Mouse (Mus musculus) G1E (cell line): ENCODE measurements around the gene Trpc5os. TPM values are rescaled to one million over a fixed set of nuclear protein-coding genes. Genes with fewer than 3 reads are reported as not detected.

Source experiments
- ATAC-seq: 2 replicates; pipeline ENCODE4 v1.8.0; 2016; ENCODE audit warnings: mild to moderate bottlenecking; ENCODE audit not compliant: insufficient number of reproducible peaks, poor library complexity, low FRiP score, severe bottlenecking; ENCODE audit errors: extremely low read depth
- DNase-seq: peaks from one replicate; pipeline ENCODE4 v3.0.0; 2012; ENCODE audit warnings: low spot score
- H3K27me3 ChIP-seq: 2 replicates; pipeline ENCODE4 v1.6.1; 2012; ENCODE audit warnings: mild to moderate bottlenecking, low read length, inconsistent platforms; ENCODE audit not compliant: insufficient read depth
- H3K36me3 ChIP-seq: replicated peaks from 2 replicates; pipeline ENCODE3; 2012; ENCODE audit warnings: mild to moderate bottlenecking, inconsistent platforms
- H3K4me1 ChIP-seq: 2 replicates; pipeline ENCODE4 v1.6.1; 2012; ENCODE audit warnings: low read depth, low read length, inconsistent platforms, mixed read lengths; ENCODE audit not compliant: insufficient read depth
- H3K4me3 ChIP-seq: 2 replicates; pipeline ENCODE4 v1.5.1; 2012; ENCODE audit warnings: low read depth, mild to moderate bottlenecking, inconsistent platforms, low read length, moderate library complexity, mixed read lengths
- H3K9me3 ChIP-seq: replicated peaks from 2 replicates; pipeline ENCODE4 v1.6.1; 2012; ENCODE audit warnings: inconsistent platforms
- CTCF ChIP-seq: IDR thresholded peaks from 2 replicates; pipeline ENCODE4 v1.5.1; 2012; ENCODE audit warnings: low read depth, low read length, inconsistent platforms, mixed read lengths
- GATA1 ChIP-seq: IDR thresholded peaks from 2 replicates; pipeline ENCODE4 v1.6.1; 2012; ENCODE audit warnings: borderline replicate concordance, low read length, inconsistent platforms, mixed read lengths
- GATA2 ChIP-seq: IDR thresholded peaks from 2 replicates; pipeline ENCODE4 v1.6.1; 2012; ENCODE audit warnings: low read depth, low read length, inconsistent platforms, borderline replicate concordance
- POLR2AphosphoS5 ChIP-seq: IDR thresholded peaks from 2 replicates; pipeline ENCODE4 v1.6.1; 2012; ENCODE audit warnings: low read depth, low read length, inconsistent platforms; ENCODE audit not compliant: insufficient replicate concordance
- TAL1 ChIP-seq: conservative IDR thresholded peaks from 2 replicates; pipeline ENCODE4 v1.6.1; 2012; ENCODE audit warnings: low read depth, low read length, inconsistent platforms, mixed read lengths
- polyA plus RNA-seq: library from polyadenylated mRNA; stranded (reverse); fragments of >175 nt; gene quantifications from 2 replicates; pipeline ENCODE4 v1.2.3, GENCODE M21; 2012
- total RNA-seq, 2 experiments: library from RNA; stranded (forward) in 1 of 2; stranded (reverse) in 1 of 2; fragments of 200-1000 nt in 1 of 2; fragments of >200 nt in 1 of 2; fragmentation: Nextera tagmentation in 1 of 2; gene quantifications; 2 replicates each; pipeline ENCODE4 v1.2.3; 2014 to 2017

Trpc5os gene
- total RNA-seq (2014; fragmentation: Nextera tagmentation) (not detected in 2 replicates), total RNA-seq (2017) (0.11 and 0.29 TPM in 2 replicates), polyA plus RNA-seq (not detected in 2 replicates)

DNA sequence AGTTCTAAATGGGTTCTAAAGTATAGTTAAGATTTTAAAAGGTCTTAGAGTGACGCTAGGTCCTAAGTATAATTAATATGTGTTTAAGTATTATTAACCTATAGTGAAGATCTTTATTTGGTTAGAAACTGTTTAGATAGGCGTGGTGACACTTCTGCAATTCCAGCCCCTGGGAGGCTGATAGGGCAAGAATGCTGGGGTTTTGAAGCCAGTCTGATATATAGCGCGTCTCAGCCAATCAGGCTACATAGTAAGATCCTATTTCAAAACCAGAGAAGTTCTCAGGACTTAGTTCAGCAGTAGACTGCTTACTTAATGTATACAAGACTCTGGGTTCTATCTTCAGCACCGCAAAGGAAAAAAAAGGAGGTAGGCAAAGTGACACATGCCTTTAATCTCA, at the start of gene Trpc5os:
Gene Trpc5os (plus strand): TSS at position 301 of the 400 bp plus-strand sequence.
- Histone ChIP-seq H3K27me3 (no peaks in the 10 kb centered on the region), H3K4me1 (no peaks in the 10 kb centered on the region), H3K36me3 (no peaks in the 10 kb centered on the region), H3K4me3 (no peak within 1 kb of the TSS), H3K9me3 (no peaks in the 10 kb centered on the region)
- DNase-seq (no peak), ATAC-seq (no peak)
- TF ChIP-seq CTCF = no peak

- no peak for ATAC-seq
Observed at GRCm38 (mm10) chrX:144408036-144408435, 48.3 kb upstream of the Trpc5os start.

DNA sequence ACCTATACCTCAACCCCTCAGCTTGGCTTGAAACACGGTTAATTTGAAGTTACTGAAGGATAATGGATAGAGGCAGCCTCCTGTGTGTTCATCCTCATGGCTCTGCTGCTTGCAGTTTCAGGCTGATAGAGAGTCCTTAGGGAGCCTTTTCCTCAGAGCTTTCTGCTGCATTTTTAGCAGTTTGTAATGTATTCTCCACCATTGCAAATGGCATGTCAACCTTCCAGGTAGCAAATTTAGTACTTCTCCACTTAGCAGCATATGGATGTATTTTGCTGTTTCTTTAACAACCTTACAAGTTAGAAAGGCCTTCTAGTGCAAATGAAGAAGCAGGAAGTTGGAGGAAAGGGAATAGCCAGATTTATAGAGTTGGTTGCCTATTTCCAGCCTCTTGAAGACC, 36.1 kb upstream of the Trpc5os start:
- Histone ChIP-seq H3K27me3 (no peaks in the 10 kb centered on the region), H3K4me3 (no peak overlapping the region), H3K9me3 (no peaks in the 10 kb centered on the region), H3K4me1 (no peaks in the 10 kb centered on the region), H3K36me3 (no peaks in the 10 kb centered on the region)
- no peak for DNase-seq
- TF ChIP-seq GATA2 (no peak), CTCF (no peak), GATA1 (no peak), TAL1 (no peak), POLR2AphosphoS5 (no peak)
- no peak for ATAC-seq

More at GRCm38 (mm10) chrX:144408036-144408435, 48.3 kb upstream of the Trpc5os start:
- Histone ChIP-seq H3K36me3 (no peaks in the 10 kb centered on the region), H3K27me3 (no peaks in the 10 kb centered on the region), H3K9me3 (no peaks in the 10 kb centered on the region), H3K4me1 (no peaks in the 10 kb centered on the region), H3K4me3 (no peak overlapping the region)
- no peak for DNase-seq
- TF ChIP-seq TAL1 (no peak), POLR2AphosphoS5 (no peak), CTCF (no peak), GATA2 (no peak), GATA1 (no peak)

- no peak for DNase-seq
- no peak for TF ChIP-seq TAL1
- no peak for TF ChIP-seq GATA1
- TF ChIP-seq POLR2AphosphoS5 = no peak
- no peak for TF ChIP-seq CTCF
- no peak for TF ChIP-seq GATA2
- Histone ChIP-seq H3K4me3 (no peak overlapping the region), H3K4me1 (no peaks in the 10 kb centered on the region), H3K9me3 (no peaks in the 10 kb centered on the region), H3K36me3 (no peaks in the 10 kb centered on the region), H3K27me3 (no peaks in the 10 kb centered on the region)
- ATAC-seq = no peak
Observed at GRCm38 (mm10) chrX:144421091-144421490, 35.3 kb upstream of the Trpc5os start.

DNA sequence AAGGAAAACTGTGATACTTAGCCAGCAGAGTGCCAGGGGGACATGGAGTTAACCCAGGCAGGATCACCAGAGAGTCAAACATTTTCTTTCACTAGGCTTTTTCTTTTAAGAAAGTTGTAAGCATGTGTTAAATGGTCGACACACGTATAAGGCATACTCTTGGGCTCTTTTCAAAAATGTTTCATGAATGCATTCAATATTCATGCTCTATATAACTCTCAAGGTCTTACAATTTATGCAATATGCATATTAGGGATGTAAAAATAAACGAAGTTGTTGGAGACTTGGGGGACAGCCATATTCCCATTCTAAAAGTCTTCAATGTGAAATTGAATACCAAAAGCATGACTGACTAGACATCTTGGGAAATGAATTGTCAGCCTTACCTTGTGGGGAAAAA, 32.5 kb upstream of the Trpc5os start:
- H3K4me1 ChIP-seq = no peaks in the 10 kb centered on the region
- DNase-seq (no peak), ATAC-seq (no peak)
- no peak overlapping the region for H3K4me3 ChIP-seq
- no peaks in the 10 kb centered on the region for H3K27me3 ChIP-seq
- H3K36me3 ChIP-seq = no peaks in the 10 kb centered on the region
- H3K9me3 ChIP-seq = no peaks in the 10 kb centered on the region
- TF ChIP-seq GATA2 = no peak
- no peak for TF ChIP-seq CTCF
- no peak for TF ChIP-seq POLR2AphosphoS5
- TF ChIP-seq TAL1 = no peak
- no peak for TF ChIP-seq GATA1

- Histone ChIP-seq H3K4me3 (no peak overlapping the region), H3K36me3 (no peaks in the 10 kb centered on the region), H3K27me3 (no peaks in the 10 kb centered on the region), H3K4me1 (no peaks in the 10 kb centered on the region), H3K9me3 (no peaks in the 10 kb centered on the region)
- TF ChIP-seq POLR2AphosphoS5 (no peak), CTCF (no peak), GATA1 (no peak), TAL1 (no peak), GATA2 (no peak)
- no peak for DNase-seq
- no peak for ATAC-seq
Observed at GRCm38 (mm10) chrX:144464416-144464815, 8.0 kb downstream of the Trpc5os start.

DNA sequence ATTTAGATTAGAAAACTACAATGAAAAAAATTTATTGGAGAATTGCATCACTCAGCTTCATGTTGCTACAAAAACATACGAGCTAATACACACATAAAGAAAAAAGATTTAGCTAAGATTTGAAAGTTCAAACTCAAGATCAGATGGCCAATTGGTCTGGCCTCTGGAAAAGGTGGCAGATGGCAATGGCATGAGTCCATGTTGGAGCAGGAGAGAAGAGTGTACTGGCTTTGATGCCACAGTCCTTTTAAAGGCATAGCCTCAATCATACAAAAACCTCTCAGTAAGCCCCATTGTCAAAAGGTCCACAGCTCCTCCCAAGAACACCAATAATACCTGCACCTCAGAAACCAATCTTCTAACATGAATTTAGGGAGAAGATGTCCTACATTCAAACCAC, 35.0 kb downstream of the Trpc5os start:
- TF ChIP-seq TAL1 (no peak), POLR2AphosphoS5 (no peak), GATA1 (no peak), GATA2 (no peak), CTCF (no peak)
- no peak for DNase-seq
- Histone ChIP-seq H3K27me3 (no peaks in the 10 kb centered on the region), H3K4me3 (no peak overlapping the region), H3K9me3 (no peaks in the 10 kb centered on the region), H3K4me1 (no peaks in the 10 kb centered on the region), H3K36me3 (no peaks in the 10 kb centered on the region)
- no peak for ATAC-seq
